Mouse (Mus musculus) gonadal fat pad, adult 2 months (tissue): ENCODE data around the gene Spata46. TPM values are rescaled to one million over a fixed set of nuclear protein-coding genes. Genes with fewer than 3 reads are reported as not detected.
A peak's percentile ranks its signal among the peaks of the same experiment; 100 is the strongest.

Source experiments
- DNase-seq: peaks from one replicate; pipeline ENCODE4 v3.0.0-alpha.2; 2012; ENCODE audit warnings: low read depth
- polyA plus RNA-seq: library from polyadenylated mRNA; depleted of rRNA; stranded (reverse); fragments of >200 nt; gene quantifications from 2 replicates; pipeline ENCODE4 v1.2.3, GENCODE M21; 2012; rRNA removed

The Spata46 gene
- polyA plus RNA-seq, result 0.92 and 1.2 TPM in 2 replicates

GRCm38 (mm10) chr1:170308503-170308902 is at the start of gene Spata46:
TSS of gene Spata46 (plus strand) at chr1:170308803.
- no peak for DNase-seq

DNA sequence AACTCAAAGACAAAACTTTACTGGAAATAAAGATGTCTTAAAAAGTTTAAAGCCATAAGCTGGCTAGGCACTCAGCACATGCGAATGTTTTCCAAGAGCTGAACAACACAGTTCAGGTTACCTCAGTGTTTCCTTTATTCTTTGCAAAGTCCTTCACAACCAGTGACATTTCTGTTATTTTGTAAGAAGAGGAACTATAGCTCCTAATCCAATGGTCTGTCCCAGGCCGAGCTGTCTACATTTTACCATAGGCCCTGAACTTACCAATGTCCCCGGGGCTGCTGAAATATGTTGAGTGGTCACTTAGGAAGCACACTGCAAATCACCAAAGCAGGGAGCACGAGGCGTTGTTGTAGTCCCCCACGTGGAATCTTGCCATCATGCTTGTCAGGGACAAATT is 38.3 kb upstream of the Spata46 start:
- no peak for DNase-seq

- DNase-seq, result no peak
Observed at GRCm38 (mm10) chr1:170270696-170271095, 37.9 kb upstream of the Spata46 start.

DNA sequence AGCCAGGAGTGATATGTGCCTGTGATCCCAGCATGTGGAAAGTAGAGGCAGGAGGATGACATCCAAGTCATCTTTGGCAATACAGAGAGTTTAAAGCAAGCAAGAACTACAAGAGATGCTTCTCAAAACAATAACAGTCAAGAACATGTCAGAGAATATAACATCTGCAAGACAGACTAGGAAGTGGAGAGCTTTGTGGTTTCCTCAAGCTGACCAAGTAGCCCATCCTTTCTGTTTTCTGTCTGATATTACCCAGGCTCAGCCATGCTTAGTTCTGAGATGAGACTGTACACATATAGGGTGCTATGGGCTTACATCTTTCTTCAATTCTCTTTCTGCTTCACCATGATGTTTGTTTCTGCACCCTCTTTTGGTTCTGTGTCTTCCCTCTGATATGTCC is 35.4 kb upstream of the Spata46 start:
- DNase-seq, result no peak

DNA sequence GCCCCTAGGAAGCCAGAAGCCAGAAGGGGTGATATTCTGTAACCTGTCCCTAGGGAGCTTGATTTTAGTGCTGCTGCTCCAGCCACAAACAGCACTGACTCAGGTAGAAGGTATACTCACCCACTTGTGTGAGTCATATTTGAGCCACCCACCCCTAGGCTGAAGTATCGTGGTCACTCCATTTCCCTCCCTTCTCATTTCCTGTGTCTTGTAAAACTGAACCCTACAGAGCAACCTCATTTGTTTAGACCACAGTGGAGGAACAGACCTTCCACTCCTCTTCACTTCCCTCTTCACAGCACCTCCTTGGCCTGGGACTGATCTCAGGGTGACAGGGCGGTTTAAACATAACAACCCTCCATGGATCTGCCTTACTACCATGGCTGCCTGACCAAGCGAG is 31.6 kb upstream of the Spata46 start, which contains the start of gene Sh2d1b1:
TSS of gene Sh2d1b1 (plus strand) at position 305 of the 400 bp plus-strand sequence.
- no peak for DNase-seq

- DNase-seq, result no peak
Observed at GRCm38 (mm10) chr1:170282415-170283129, 26.0 kb upstream of the Spata46 start.

DNA sequence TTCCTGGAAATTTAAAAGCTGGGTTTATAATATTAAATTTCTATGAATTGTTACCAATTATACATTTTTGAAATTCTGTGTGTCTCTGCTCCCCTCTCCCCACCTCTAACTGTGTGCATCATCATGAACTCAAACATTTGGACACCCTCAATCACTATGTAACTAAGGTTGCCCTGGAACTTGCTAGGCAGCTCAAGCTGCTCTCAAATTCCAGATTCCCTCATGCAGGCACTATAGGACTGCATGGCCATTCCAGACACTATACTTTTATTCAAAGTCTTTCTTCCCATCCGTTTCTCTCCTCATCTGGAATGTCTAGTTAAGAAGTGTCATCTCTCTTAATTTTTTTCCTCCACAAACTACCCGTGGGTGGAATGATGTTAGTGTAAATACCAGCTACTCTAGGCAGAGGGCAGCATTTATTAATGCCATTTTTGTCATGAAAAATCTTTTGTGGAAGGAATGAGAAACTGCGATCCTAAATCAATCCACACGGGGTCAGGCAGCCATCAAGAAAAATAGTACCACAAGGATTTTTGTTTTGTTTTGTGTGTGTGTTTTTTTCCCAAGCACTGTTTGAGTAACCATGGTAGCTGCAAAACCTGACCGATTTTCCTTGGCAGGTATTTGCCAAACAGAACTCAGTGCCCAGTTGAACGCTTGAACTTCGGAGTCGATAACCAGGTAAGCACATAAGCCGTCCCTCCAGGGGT is 16.2 kb upstream of the Spata46 start:
- DNase-seq, result peak; percentile 20

DNA sequence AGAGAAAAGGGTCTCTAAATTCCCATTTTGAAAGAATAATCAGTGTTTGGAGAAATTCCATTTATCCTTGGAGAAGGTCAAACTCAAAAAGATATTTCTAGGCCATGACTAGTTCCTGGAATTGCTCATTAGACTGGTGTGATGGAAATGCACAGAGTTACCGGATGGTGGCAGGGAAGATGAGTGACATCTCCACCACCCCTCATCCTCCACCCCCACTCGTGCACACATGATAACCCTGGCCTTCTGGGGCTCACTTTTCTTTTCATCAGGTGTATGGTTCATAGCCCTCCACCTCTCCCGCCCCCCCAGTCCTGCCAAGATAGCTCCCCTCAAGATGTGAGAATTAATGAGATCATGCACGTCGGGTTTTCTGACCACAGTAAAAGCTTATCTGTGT is 15.3 kb upstream of the Spata46 start:
- DNase-seq, result no peak

DNA sequence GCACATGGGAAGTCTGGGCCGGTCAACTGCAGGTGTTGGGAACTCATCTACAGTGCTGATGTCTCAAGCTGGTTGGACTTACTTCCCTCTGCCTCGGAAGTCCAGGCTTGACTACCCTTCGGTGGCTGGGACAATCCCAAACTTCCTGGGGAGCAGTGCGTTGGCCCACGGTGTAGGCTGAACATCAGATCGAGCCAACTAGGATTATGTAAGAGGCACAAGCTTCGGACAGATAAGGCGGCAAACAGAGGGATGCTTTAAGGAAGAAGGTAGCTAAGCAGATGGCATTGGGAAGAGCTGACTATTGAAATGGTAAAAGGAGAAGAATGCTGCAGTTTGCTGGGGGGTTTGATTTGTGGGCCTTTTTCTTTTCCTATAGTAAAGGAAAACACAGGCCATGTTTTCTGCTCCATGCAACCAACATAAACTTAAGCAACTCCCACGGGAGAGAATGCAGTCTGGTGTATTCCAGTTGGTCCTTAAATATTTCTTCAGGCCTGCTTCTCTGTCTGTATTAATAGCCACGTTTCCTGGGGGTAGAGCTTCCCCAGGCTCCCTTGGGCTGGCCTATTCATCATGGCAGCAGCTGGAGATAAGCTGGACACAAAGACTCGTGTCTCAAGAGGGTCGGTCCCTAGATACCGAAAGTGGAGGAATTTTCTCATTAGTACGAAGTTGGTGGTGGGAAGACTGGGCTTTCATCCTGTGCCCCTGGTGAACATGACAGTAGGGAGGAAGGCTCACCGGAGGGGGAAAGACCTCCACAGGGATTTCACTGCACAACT is 13.6 kb upstream of the Spata46 start:
- no peak for DNase-seq

GRCm38 (mm10) chr1:170299496-170299895 is 9.1 kb upstream of the Spata46 start:
- no peak for DNase-seq

DNA sequence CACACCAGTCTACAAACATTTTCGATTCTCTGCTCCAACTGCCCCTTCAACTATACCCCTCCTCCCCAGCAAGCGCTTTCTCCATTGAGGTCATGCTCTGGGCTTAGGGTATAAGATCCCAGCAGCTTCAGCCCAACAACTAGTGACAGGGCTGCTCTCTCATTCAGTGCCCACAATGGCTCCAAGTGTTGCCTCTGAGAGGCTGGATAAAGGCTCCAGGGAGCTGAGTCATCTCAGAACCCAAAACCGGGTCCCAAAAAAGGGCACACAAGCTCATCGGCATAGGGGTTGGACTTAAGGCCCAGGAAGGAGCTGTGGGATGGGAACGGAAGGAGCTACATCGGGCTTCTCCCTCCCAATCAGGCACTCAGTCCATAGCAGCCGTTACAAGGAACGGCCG is 6.9 kb upstream of the Spata46 start:
- no peak for DNase-seq

DNA sequence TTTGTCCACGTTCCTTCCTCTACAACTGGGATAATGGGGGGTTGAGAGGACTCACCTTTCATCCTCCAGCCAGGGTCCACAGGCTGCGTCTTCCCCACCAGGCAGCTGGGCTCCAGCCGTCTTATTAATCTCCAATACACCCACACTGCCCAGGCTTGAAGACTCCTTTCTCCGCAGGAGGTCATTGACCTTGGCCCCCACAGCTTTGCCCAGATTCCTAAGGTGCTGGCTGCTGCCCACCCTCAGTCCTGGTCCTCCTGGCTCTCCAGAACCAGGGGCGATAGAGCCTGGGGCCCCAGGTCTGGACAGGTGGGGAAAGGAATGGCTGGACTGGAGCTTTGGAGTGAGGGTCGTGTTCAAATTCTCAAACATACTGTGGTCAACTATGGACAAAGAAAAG is 6.1 kb upstream of the Spata46 start:
- DNase-seq, result no peak

DNA sequence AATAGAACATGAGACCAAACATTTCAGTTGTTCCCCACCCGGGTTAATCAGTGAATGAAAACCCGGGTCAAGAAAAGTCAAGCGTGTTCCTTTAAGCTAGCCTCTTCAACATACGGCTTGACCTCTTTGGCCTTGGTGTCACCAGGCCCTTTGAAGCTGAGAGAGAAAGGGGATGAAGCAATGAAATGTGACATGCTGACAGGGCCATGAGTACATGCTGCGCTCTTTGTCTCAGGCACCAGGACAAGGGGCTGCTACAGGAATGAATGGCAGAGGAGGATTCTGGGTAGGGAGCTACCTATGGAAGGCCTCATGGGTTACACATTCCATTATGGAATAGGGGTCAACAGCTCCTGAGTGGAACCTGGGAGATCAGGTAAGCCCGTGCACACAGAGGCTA is 5.5 kb upstream of the Spata46 start:
- DNase-seq, result no peak

DNA sequence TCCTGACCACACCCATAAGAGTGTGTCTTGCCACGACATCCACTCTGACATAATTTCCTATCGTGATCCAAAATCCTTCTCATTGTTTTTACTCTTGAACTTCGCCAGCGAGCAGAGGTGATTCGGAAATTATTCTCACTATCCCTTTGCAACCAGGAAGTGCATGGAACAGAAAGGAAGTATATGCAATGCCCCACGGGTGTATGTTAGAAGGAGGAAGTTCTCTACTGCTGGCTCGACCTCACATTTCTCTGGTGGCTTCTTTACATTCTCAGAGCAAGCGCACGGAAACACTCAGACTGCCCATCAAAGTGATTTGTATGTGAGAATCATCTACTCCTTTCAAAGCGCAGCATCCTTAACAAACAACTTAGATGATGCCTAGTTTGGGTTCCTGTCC is 3.6 kb upstream of the Spata46 start:
- DNase-seq, result no peak

DNA sequence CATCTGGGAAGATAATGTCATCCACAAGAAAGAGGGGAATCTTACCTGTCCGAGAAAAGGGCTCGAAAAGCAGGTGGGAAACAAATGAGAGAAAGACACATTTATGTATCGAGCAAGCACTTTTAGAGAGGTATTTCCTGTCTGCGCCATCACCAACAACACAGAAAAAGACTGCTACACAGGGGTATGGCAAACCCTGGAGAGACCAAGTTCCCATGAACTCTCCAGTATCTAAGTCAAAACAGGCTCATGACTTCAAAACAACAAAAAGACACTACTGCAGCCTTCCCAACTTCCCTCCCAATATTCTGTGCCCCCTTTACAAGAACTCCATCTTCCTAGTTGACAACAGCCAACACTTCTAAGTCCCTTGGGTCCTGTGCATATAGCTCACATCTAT is 2.4 kb upstream of the Spata46 start, which contains the start of gene Gm7694:
TSS of gene Gm7694 (minus strand) at position 101 of the 400 bp plus-strand sequence.
- no peak for DNase-seq

DNA sequence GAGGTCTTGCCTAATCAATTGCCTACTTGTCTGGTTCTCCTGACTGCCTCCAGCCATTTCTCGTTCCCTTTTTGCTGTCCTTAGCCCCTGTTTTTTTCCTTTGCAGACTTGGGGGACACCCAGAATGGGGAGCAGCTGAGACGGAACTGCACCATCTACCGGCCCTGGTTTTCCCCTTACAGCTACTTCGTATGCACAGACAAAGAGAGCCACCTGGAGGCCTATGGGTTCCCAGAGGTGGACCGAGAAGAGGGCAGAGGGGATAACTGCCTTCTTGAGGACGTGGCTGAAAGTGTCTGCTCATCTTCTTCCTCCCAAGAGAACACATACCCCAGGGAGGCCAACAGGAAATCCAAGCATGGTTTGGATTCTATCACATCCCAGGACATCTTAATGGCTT is 2.8 kb downstream of the Spata46 start:
- no peak for DNase-seq

DNA sequence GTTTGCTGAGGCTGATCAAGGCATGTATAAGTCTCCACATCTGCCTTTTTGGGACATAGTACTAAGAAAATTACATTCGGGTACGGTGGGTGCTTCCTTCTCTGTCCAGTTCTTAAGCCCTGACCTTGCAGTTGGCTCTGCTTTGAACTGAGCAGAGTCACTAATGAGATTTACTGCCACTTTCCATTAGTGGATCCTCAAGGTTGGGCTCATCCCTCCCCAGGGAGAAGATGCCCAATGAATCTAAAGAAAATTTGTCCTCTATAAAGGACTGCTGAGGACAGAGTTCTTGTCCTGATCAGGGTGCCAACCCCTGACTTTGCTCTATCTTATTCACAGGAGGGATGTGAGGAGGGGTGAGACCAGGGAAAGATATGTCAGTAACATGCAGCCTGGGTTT is 13.4 kb downstream of the Spata46 start:
- DNase-seq, result no peak

DNA sequence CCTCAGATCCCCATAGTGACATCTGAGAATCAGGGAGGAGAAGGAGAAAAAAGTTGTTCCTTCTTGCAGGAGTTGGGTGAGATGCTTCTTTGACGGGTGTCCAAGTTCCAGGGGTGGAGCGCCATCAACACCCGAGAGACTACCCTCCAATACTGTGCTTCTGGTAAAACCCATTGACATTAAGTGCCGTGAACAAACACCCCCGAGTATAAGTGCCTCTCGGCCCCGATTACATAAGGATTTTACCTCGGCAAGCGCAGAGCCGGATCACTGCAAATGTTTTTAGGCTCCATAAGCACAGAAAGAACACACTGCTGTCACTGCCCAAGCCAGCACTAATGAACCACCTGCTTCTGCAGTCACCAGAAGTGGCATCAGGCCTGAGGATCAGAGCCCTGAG is 14.4 kb downstream of the Spata46 start:
- no peak for DNase-seq

GRCm38 (mm10) chr1:170324312-170324711 is 15.7 kb downstream of the Spata46 start:
- no peak for DNase-seq

- DNase-seq, result no peak
Observed at GRCm38 (mm10) chr1:170325277-170325676, 16.7 kb downstream of the Spata46 start.

DNA sequence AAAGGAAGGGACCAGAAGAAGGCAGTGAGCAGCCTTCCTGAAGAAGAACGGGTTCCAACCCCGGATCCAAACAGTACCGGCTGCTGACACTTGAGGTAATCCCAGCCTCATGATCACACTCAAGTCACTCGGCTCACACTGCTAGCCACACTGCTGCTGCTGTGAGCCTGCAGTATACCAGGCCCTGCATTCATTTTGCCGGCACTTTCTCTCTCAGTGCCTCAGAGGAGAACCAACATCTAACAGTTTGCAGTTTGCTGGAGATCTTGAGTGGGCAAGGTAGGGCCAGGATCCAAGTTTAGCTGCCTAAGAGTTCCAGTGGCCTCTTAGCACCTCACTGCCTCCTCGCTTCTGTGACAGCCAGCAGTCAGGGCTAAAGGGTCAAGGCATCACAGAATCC is 23.3 kb downstream of the Spata46 start:
- no peak for DNase-seq

GRCm38 (mm10) chr1:170332775-170333174 is 24.2 kb downstream of the Spata46 start:
- no peak for DNase-seq

DNA sequence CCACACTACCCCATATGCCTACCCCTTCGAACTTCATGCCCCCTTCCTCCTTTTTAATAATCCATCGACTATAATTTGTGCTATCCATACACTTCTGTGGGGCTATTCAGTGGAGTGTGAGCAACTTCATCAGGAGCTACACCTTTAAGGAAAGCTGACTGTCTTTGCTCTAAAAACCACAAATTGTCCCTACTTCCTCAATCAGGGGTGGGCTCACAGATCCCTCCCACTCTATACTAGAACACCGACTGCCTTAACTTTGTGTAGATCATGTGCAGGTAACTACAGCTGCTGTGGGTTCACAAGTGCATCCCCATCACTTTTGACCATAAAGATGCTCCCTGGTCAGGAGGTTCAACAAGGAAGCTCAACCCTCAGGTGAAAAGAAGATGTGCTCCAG is 31.3 kb downstream of the Spata46 start:
- DNase-seq, result no peak
